Mouse (Mus musculus) liver, embryonic 16.5 days (tissue): ENCODE data around the gene Emc10. TPM values are rescaled to one million over a fixed set of nuclear protein-coding genes. Genes with fewer than 3 reads are reported as not detected.

ENCODE experiments used
- ATAC-seq: fragments of 200-750 bp; cut with Nextera tagmentation; 2 replicates; pipeline ENCODE4 v1.8.0; 2017; ENCODE audit warnings: low read depth, mild to moderate bottlenecking, moderate number of reproducible peaks, moderate library complexity
- H3K27ac ChIP-seq: fragments of 300-500 bp; sonication (generic); 2 replicates; pipeline ENCODE4 v1.5.1; 2014; ENCODE audit warnings: mild to moderate bottlenecking, low read length
- H3K27me3 ChIP-seq: fragments of 300-500 bp; sonication (generic); 2 replicates; pipeline ENCODE4 v1.6.1; 2014; ENCODE audit warnings: low read depth, low read length, mixed read lengths; ENCODE audit not compliant: control insufficient read depth, insufficient read depth
- H3K36me3 ChIP-seq: fragments of 300-500 bp; sonication (generic); 2 replicates; pipeline ENCODE4 v1.6.1; 2014; ENCODE audit warnings: mild to moderate bottlenecking; ENCODE audit not compliant: control insufficient read depth, insufficient read depth
- H3K4me1 ChIP-seq: fragments of 300-500 bp; sonication (generic); 2 replicates; pipeline ENCODE4 v1.6.1; 2014; ENCODE audit warnings: low read depth, low read length, mixed read lengths; ENCODE audit not compliant: control insufficient read depth
- H3K4me2 ChIP-seq: fragments of 300-500 bp; sonication (generic); 2 replicates; pipeline ENCODE4 v1.6.1; 2014; ENCODE audit warnings: low read depth, low read length, mixed read lengths
- H3K4me3 ChIP-seq: fragments of 300-500 bp; sonication (generic); 2 replicates; pipeline ENCODE4 v1.5.1; 2014; ENCODE audit warnings: low read depth, mild to moderate bottlenecking, low read length
- H3K9ac ChIP-seq: fragments of 300-500 bp; sonication (generic); 2 replicates; pipeline ENCODE4 v1.6.1; 2014; ENCODE audit warnings: low read depth, low read length
- H3K9me3 ChIP-seq: fragments of 300-500 bp; sonication (generic); replicated peaks from 2 replicates; pipeline ENCODE4 v1.6.1; 2016; ENCODE audit warnings: low read length; ENCODE audit not compliant: control insufficient read depth
- WGBS: fragments of 180-500 bp; shearing (Covaris S2); extraction: QIAGEN DNeasy Blood & Tissue Kit; methylation state at CpG from one replicate; pipeline ENCODE4 v1.1.7; 2014; ENCODE audit not compliant: insufficient replicate concordance; 5-methylcytosine and 5-hydroxymethylcytosine counted together
- polyA plus RNA-seq: library from polyadenylated mRNA; unstranded; fragments of >200 nt; fragmentation: Nextera tagmentation; extraction: Ambion mirVana; gene quantifications from 2 replicates; pipeline ENCODE4 v1.2.1, GENCODE M21; 2015

The Emc10 gene
- polyA plus RNA-seq, 1 experiment from 2014 or later: 40.6 TPM

DNA sequence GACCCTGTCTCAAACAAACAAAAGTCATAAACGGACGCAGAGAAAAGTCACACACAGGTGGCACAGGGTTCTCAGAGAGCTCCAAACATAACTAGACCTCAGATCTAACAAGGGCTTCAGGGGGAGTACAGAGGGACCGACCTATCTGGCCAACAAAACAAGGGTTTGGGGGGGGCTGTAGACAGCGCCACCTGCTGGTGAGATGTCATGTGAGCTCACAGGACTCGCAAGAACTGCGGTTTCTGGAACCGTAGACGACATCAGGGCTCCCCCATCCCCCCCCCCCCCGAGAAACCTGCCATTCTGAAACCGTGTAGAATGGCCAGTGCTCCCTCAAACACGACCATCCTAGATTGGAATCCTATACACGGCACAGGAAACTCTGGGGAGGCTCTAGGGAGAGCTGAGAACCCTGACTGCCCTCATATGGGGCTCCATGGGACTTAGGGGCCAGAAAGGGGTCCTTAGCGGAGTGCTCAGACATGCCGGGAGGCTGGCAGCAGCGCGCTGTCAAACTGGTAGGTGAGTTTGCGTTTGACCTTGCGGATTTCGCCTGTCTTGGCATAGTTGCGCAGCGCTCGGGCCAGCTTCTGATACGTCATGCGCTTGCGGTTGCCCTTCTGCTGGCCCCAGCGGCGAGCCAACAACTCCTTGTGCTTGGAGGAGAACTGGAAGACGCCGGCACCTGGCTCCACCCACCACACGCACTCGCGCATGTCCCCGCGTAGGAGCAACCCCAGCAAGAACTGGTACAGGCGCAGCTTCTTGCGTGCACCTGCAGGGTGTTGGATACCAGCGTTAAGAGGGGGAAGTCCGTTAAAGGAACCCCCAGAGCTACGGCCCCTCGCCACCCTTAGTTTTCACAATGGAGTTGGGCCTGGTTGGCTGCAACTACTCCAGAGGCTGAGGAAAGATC lies 31.4 kb upstream of the Emc10 start:
- H3K9ac ChIP-seq: peak overlapping the region; percentile 63
- H3K27ac ChIP-seq: peak overlapping the region; percentile 52; the same call in 1 of the 2 replicates
- peak; percentile 59 for ATAC-seq
- H3K4me1 ChIP-seq: peaks cover 9% of the 10 kb centered on the region
- H3K36me3 ChIP-seq: no peaks in the 10 kb centered on the region
- H3K4me3 ChIP-seq: peak overlapping the region; percentile 56
- no peaks in the 10 kb centered on the region for H3K9me3 ChIP-seq
- WGBS: 4% methylated on average over 40 of the region's 40 CpGs
- H3K27me3 ChIP-seq: peaks cover 34% of the 10 kb centered on the region
- peak overlapping the region; percentile 86 for H3K4me2 ChIP-seq

DNA sequence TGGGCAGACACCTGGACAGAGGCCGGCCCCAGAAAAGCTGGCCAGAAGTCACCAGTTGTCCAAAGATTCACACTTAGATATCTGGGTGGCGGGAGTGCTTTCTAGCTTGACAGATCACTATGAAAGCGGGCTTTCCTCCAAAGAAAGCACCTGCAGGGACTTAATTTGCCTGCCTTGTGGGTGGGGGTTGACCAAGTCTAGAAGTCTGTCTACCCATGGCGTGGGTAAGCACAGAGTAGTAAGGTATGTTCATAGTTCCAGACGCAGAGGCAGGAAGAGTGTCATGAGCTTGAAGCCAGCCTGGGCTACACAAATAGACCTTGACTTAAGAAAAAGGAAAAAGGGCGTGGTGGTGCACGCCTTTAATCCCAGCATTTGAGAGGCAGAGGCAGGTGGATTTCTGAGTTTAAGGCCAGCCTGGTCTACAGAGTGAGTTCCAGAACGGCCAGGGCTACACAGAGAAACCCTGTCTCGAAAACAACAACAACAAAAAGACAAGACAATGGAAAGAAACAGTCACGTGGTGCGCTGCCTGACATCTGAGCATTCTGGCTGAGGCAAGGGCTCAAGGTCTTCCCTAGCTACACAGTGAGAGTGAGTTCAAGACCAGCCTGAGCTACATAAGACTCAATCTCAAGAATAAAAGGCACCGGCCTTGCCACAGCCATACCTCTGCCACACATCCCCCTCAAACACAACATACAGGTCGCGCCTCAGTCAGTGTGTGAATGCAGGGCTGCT lies 30.3 kb upstream of the Emc10 start:
- H3K4me2 ChIP-seq: no peak overlapping the region
- no peak for ATAC-seq
- H3K9ac ChIP-seq: no peak overlapping the region
- peaks cover 44% of the 10 kb centered on the region for H3K27me3 ChIP-seq
- peaks cover 9% of the 10 kb centered on the region for H3K4me1 ChIP-seq
- H3K36me3 ChIP-seq: no peaks in the 10 kb centered on the region
- H3K4me3 ChIP-seq: no peak overlapping the region
- no peaks in the 10 kb centered on the region for H3K9me3 ChIP-seq
- H3K27ac ChIP-seq: no peak overlapping the region
- 69% methylated on average over 14 of the region's 14 CpGs for WGBS

DNA sequence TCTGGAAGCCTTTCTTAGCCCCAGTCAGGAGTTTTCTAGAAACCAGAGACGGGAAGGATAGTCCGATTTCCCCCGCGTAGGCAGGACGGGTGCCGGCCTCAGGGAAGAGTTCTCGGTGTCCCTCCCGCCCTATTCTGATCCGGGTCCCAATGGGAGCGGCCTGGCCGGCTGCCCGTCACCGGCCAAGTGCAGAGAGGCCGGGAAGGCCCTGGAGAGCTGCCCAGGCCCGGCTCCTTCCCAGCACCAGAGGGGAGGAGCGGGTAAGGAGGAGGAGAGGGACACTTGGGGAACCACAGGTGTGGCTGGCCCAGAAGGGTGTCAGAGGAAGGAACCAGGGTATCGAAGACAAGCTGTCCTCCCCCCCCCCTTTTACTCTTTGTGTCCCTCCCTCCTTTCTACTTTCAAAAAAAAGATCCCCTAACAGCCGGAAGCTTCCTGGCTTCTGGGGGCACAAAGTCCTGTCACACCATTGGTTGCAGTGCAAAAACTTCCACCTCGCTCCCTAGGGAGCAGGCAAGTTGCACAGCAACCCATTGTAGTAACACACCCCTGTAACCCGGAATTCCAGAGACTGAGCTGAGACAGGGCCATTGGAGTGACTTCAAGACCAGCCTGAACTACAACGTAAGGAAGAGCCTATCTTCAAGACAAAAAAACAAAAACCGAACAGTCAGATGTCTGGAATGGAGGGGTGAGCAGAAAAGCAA lies 28.9 kb upstream of the Emc10 start:
- peak; percentile 19; the same call in 1 of the 2 replicates for ATAC-seq
- H3K27me3 ChIP-seq: peaks cover 54% of the 10 kb centered on the region
- H3K4me3 ChIP-seq: no peak overlapping the region
- no peaks in the 10 kb centered on the region for H3K9me3 ChIP-seq
- no peaks in the 10 kb centered on the region for H3K36me3 ChIP-seq
- no peak overlapping the region for H3K9ac ChIP-seq
- WGBS: 26% methylated on average over 22 of the region's 22 CpGs
- H3K27ac ChIP-seq: no peak overlapping the region
- H3K4me1 ChIP-seq: peaks cover 9% of the 10 kb centered on the region
- no peak overlapping the region for H3K4me2 ChIP-seq

DNA sequence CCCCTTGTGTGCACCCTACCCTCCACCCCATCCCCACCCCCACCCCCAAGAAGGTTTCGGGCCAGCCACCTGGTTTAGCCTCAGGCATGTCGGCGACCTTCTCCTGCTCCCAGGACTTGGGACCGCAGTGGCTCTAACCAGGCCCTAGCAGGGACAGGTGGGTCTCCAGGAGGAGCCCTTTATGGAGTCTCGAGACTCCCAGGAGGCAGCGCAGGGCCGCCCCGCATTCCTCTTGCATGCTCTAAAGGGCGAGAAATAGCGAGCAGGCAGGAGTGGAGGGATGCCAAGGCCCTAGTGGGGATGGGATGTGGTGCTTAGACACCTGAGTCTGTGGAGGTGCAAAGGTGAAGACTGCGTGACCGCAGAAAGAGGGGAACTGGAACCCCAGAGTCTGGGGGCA lies 28.2 kb upstream of the Emc10 start, which contains the start of gene Mybpc2:
TSS of gene Mybpc2 (minus strand) at position 155 of the 400 bp plus-strand sequence.
- no peak for ATAC-seq
- Histone ChIP-seq H3K9ac (no peak within 1 kb of the TSS), H3K4me1 (peaks cover 9% of the 10 kb centered on the region), H3K4me2 (no peak within 1 kb of the TSS), H3K36me3 (no peaks in the 10 kb centered on the region), H3K27me3 (peaks cover 54% of the 10 kb centered on the region), H3K4me3 (no peak within 1 kb of the TSS), H3K9me3 (no peaks in the 10 kb centered on the region), H3K27ac (no peak within 1 kb of the TSS)
- WGBS: 26% methylated on average over 12 of the region's 12 CpGs

DNA sequence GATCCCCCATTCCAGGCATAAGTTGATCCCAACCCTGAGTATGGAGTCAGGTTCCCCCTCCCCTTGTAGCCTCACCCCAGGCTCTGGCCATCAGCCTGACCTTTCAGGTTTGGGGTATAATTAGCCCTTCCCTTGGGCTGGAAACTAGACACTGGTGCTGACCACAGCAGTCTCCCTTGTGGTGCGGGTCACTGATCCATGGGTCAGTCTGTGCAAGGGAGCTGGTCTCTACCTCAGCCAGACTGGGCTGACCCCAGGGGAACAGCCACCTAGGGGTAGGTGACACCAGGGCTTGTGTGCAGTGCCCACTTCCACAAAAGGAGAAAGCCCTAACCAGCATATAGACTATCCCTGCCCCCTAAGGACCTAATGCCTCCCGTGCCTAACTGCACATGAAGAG lies 26.7 kb upstream of the Emc10 start:
- no peak overlapping the region for H3K27ac ChIP-seq
- no peak overlapping the region for H3K9ac ChIP-seq
- ATAC-seq: no peak
- no peak overlapping the region for H3K4me3 ChIP-seq
- no peaks in the 10 kb centered on the region for H3K9me3 ChIP-seq
- no peaks in the 10 kb centered on the region for H3K36me3 ChIP-seq
- WGBS: 54% methylated on average over 2 of the region's 2 CpGs
- no peak overlapping the region for H3K4me2 ChIP-seq
- H3K27me3 ChIP-seq: peaks cover 50% of the 10 kb centered on the region
- peaks cover 5% of the 10 kb centered on the region for H3K4me1 ChIP-seq

DNA sequence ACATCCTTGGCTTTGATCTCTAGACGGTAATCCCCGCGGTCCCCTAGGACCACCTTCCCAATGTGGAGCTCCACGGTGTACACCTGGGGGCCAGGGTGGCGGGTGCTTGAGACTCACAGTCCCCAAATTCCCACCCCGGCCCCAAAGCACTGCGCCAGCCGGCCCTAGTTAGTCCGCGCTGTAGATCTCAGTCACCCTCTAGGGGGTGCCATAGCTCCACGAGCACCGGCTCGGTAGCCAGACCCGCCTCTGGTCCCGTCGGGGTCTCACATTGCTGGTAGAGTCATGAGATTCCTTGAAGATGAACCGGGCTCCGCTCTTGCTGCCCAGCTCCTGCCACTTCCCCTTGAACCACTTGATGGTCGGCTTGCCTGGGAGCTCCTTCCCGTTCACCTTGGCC lies 25.4 kb upstream of the Emc10 start:
- Histone ChIP-seq H3K9me3 (no peaks in the 10 kb centered on the region), H3K4me1 (no peaks in the 10 kb centered on the region), H3K27me3 (peaks cover 50% of the 10 kb centered on the region), H3K4me2 (no peak overlapping the region), H3K4me3 (no peak overlapping the region), H3K9ac (no peak overlapping the region), H3K27ac (no peak overlapping the region), H3K36me3 (no peaks in the 10 kb centered on the region)
- WGBS: 2% methylated on average over 20 of the region's 20 CpGs
- ATAC-seq: no peak

DNA sequence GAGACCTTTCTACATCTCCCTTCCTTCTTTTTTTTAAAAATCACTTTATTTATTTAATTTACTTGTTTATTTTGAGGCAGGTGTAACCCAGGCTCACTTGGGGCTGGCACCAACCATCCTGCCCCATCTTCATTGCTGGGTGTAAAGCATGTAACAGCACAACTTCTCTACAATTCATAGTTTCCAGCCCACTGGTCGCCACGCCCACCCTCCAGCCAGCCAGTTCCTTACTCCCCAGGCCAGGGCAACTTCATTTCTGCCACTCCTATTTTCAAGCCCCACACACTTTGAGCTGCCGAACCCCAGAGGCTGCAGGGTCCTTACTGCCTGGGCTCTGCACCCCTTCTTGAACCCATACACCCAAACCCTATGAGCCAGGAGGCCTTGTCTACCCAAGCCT lies 24.7 kb upstream of the Emc10 start:
- Histone ChIP-seq H3K36me3 (no peaks in the 10 kb centered on the region), H3K4me1 (no peaks in the 10 kb centered on the region), H3K27ac (no peak overlapping the region), H3K9ac (no peak overlapping the region), H3K4me3 (no peak overlapping the region), H3K4me2 (no peak overlapping the region), H3K9me3 (no peaks in the 10 kb centered on the region), H3K27me3 (peaks cover 47% of the 10 kb centered on the region)
- no peak for ATAC-seq
- WGBS: 51% methylated on average over 3 of the region's 3 CpGs

DNA sequence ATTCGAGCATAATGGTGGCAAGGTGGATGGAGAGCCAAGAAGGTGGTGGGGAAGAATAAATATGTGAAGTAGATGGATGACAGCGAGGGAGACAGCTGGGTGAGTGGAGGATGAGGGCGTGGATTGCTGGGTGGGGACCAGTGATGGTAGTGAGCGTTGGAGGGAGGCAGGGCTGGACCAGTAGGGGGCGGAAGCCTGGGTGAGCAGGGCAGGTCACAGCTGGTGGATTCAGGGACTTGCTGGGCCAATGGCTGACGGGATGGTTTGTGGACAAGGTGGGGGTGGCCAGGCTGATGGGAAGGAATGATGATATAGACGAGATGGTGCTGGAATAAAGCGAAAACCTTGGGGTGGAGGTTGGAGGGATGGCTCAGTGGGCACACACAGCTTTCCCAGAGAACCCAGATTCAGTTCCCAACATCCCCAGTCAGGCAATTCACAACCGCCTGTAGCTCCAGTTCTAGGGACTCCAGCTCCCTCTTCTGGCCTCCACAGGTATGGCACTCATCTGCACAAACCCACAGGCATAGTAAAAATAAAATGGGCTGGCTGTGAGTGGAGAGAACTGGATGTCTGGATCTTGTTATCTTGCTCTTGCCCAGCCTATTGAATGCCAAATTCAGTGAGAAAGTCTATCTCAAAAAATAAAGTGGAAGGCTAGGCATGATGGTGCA lies 23.0 kb upstream of the Emc10 start:
- Histone ChIP-seq H3K36me3 (no peaks in the 10 kb centered on the region), H3K4me3 (no peak overlapping the region), H3K27ac (no peak overlapping the region), H3K4me1 (no peaks in the 10 kb centered on the region), H3K9ac (no peak overlapping the region), H3K9me3 (no peaks in the 10 kb centered on the region), H3K4me2 (no peak overlapping the region), H3K27me3 (peaks cover 34% of the 10 kb centered on the region)
- ATAC-seq: no peak
- 62% methylated on average over 9 of the region's 9 CpGs for WGBS
